Mouse (Mus musculus): ENCODE results near the gene Abcc5. TPM values are rescaled to one million over a fixed set of nuclear protein-coding genes. Genes with fewer than 3 reads are reported as not detected.
"Not testable (repeated sequence)": the region's sequence is repeated elsewhere in the genome, so short reads cannot be mapped to it uniquely, and the experiment has no call there.

The Abcc5 gene
- polyA plus RNA-seq, 1 experiment from 2014 or later, result 59.9 TPM

DNA sequence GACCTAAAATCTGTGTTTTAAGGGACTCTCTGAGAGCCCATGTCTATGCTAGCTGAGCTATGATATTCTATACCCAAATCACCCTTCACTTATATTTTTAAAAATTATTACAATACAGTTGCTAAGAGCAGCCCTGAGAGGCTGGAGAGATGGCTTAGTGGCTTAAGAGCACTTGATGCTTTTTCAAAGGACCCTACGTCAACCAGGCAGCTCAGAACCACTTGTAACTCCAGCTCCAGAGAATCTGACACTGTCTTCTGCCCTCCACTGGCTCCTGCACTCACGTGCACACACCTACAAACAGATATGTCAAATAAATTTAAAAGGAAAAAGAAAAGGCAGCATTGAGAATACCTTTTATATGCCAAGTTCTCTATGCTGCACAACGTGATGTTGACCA lies 34.4 kb downstream of the Abcc5 start:
- no peaks in the 10 kb centered on the region for H3K9me3 ChIP-seq (replicated peaks; ENCODE audit: control insufficient read depth, low read length)
- no peak overlapping the region for H3K4me2 ChIP-seq (ENCODE audit: low read depth, low read length)
- no peak overlapping the region for H3K4me3 ChIP-seq (replicated peaks; ENCODE audit: low read length)
- ATAC-seq (ENCODE audit: insufficient read depth, low FRiP score), result no peak
- H3K9ac ChIP-seq (ENCODE audit: low read length), result no peak overlapping the region
- H3K4me1 ChIP-seq (ENCODE audit: control insufficient read depth, insufficient read depth, low read length), result no peaks in the 10 kb centered on the region
- H3K27me3 ChIP-seq (ENCODE audit: control insufficient read depth, insufficient read depth, low read length), result no peaks in the 10 kb centered on the region
- no peaks in the 10 kb centered on the region for H3K36me3 ChIP-seq (ENCODE audit: control insufficient read depth, insufficient read depth, low read length)
- no peak overlapping the region for H3K27ac ChIP-seq (ENCODE audit: low read length)
- 76% methylated on average over 3 of the region's 3 CpGs for WGBS

DNA sequence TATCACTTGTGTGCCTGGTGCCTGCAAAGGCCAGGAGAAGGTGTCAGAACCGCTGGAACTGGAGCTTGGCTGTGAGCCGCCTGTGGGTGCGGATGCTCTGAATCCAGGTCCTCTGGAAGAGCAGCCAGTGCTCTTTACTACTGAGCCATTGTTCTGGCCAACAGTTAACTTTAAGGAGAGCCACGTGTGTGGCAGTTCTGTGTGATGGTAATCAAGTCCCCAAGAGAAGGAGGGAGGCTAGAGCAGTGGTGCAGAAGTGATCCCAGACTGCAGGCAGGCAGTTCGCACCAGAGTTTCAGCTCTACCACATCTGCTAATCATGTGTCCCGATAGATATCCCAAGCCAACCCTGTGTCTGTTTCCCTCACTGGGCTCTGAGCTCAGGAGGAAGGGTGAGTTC lies 36.0 kb downstream of the Abcc5 start:
- no peaks in the 10 kb centered on the region for H3K36me3 ChIP-seq (ENCODE audit: control insufficient read depth, insufficient read depth, low read length)
- H3K9ac ChIP-seq (ENCODE audit: low read length), result no peak overlapping the region
- H3K4me2 ChIP-seq (ENCODE audit: low read depth, low read length), result no peak overlapping the region
- ATAC-seq (ENCODE audit: insufficient read depth, low FRiP score), result no peak
- no peak overlapping the region for H3K27ac ChIP-seq (ENCODE audit: low read length)
- 75% methylated on average over 6 of the region's 6 CpGs for WGBS
- H3K9me3 ChIP-seq (replicated peaks; ENCODE audit: control insufficient read depth, low read length), result no peaks in the 10 kb centered on the region
- no peaks in the 10 kb centered on the region for H3K4me1 ChIP-seq (ENCODE audit: control insufficient read depth, insufficient read depth, low read length)
- no peaks in the 10 kb centered on the region for H3K27me3 ChIP-seq (ENCODE audit: control insufficient read depth, insufficient read depth, low read length)
- H3K4me3 ChIP-seq (replicated peaks; ENCODE audit: low read length), result no peak overlapping the region

DNA sequence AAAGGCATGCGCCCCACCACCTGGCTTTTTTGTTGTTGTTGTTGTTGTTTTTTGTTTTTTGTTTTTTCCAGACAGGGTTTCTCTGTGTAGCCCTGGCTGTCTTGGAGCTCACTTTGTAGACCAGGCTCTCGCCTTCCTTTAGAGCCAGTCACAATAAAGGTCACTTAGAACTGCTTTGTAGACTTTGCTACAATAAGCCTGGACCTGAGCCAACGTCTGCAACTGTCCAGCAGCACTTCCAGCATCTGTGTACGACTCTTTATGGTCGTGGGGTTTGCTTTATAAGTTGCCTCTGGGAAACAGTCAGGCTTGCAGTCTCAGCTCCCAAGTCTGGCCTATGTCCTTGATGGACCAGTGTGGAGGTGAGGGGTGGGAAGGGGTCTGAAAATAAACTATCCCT lies 45.2 kb downstream of the Abcc5 start:
- H3K9me3 ChIP-seq (replicated peaks; ENCODE audit: control insufficient read depth, low read length), result no peaks in the 10 kb centered on the region
- no peaks in the 10 kb centered on the region for H3K4me1 ChIP-seq (ENCODE audit: control insufficient read depth, insufficient read depth, low read length)
- H3K4me3 ChIP-seq (replicated peaks; ENCODE audit: low read length), result no peak overlapping the region
- WGBS, result 63% methylated on average over 5 of the region's 5 CpGs
- no peak overlapping the region for H3K27ac ChIP-seq (ENCODE audit: low read length)
- no peak overlapping the region for H3K4me2 ChIP-seq (ENCODE audit: low read depth, low read length)
- ATAC-seq (ENCODE audit: insufficient read depth, low FRiP score), result no peak
- no peak overlapping the region for H3K9ac ChIP-seq (ENCODE audit: low read length)
- no peaks in the 10 kb centered on the region for H3K27me3 ChIP-seq (ENCODE audit: control insufficient read depth, insufficient read depth, low read length)
- H3K36me3 ChIP-seq (ENCODE audit: control insufficient read depth, insufficient read depth, low read length), result 0 out of 2 replicates have a peak, but pooled peaks cover 3% of the 10 kb centered on the region

DNA sequence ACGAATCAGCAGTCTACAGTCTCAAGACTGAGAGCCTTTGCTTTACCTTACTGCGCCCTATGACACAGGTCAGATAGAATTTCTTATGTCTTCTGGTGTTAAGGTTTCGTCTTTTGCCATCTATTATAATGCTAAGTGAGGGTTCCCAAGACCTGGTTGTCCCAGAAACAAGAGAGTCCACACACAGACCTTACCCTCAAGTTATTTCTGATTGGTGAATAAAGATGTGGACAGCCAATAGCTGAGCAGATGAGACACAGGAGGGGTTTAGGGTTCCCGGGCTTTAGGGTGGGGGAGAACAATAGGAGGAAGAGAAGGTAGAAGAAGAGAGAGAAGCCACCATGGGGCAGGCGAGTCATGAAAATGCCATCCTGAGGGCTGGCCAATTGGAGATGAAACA lies 50.9 kb downstream of the Abcc5 start:
- WGBS, result 87% methylated on average over 5 of the region's 5 CpGs
- Histone ChIP-seq H3K4me2 (ENCODE audit: low read depth, low read length) (no peak overlapping the region), H3K9ac (ENCODE audit: low read length) (no peak overlapping the region), H3K27me3 (ENCODE audit: control insufficient read depth, insufficient read depth, low read length) (no peaks in the 10 kb centered on the region), H3K4me3 (replicated peaks; ENCODE audit: low read length) (no peak overlapping the region), H3K4me1 (ENCODE audit: control insufficient read depth, insufficient read depth, low read length) (no peaks in the 10 kb centered on the region), H3K36me3 (ENCODE audit: control insufficient read depth, insufficient read depth, low read length) (0 out of 2 replicates have a peak, but pooled peaks cover 3% of the 10 kb centered on the region), H3K9me3 (replicated peaks; ENCODE audit: control insufficient read depth, low read length) (no peaks in the 10 kb centered on the region), H3K27ac (ENCODE audit: low read length) (no peak overlapping the region)
- no peak for ATAC-seq (ENCODE audit: insufficient read depth, low FRiP score)

DNA sequence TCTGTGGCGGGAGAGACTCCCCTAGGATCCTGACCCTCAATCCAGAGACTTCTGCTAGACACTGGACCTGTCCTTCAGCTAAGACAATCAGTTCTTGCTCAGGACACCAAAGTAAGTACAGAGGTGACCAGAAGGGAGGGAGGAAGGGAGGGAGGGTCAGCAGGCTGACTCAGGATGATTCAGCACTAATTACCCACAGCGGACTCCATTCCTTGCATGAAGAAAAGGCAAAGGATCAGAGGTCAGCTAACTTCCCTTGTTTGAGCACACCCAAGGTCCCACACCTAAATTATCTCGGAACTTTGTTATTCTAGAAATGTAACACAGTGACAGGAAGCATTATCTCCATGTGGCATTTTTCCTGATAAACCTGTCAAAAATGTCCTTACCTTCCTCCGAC lies 54.5 kb downstream of the Abcc5 start:
- H3K27ac ChIP-seq (ENCODE audit: low read length), result no peak overlapping the region
- no peak overlapping the region for H3K9ac ChIP-seq (ENCODE audit: low read length)
- H3K4me3 ChIP-seq (replicated peaks; ENCODE audit: low read length), result no peak overlapping the region
- 0 out of 2 replicates have a peak, but pooled peaks have one; percentile 25 for ATAC-seq (ENCODE audit: insufficient read depth, low FRiP score)
- no peaks in the 10 kb centered on the region for H3K36me3 ChIP-seq (ENCODE audit: control insufficient read depth, insufficient read depth, low read length)
- no peak overlapping the region for H3K4me2 ChIP-seq (ENCODE audit: low read depth, low read length)
- 49% methylated on average over 4 of the region's 4 CpGs for WGBS
- no peaks in the 10 kb centered on the region for H3K4me1 ChIP-seq (ENCODE audit: control insufficient read depth, insufficient read depth, low read length)
- no peaks in the 10 kb centered on the region for H3K9me3 ChIP-seq (replicated peaks; ENCODE audit: control insufficient read depth, low read length)
- no peaks in the 10 kb centered on the region for H3K27me3 ChIP-seq (ENCODE audit: control insufficient read depth, insufficient read depth, low read length)

DNA sequence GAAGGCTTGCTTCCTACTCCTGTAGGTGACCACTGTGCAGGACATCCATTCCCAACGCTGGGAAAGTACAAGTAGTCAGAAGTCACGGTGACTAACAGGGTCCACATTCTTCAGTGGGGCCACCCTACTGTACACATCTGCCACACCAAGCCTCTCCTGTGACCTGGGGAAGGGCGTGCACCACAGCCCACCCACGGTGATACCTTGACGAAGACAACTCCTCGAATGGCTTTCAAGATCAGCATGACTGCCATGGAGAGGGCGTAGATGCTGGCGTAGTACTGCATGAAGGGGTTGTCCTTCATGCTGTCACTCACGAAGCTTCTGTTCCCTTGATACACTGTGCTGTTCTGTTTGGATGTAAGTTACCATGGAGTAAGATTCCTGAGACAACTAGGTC lies 58.0 kb downstream of the Abcc5 start:
- H3K36me3 ChIP-seq (ENCODE audit: control insufficient read depth, insufficient read depth, low read length), result peaks cover 11% of the 10 kb centered on the region; the same call in 1 of the 2 replicates
- no peaks in the 10 kb centered on the region for H3K27me3 ChIP-seq (ENCODE audit: control insufficient read depth, insufficient read depth, low read length)
- no peak overlapping the region for H3K27ac ChIP-seq (ENCODE audit: low read length)
- 90% methylated on average over 9 of the region's 9 CpGs for WGBS
- H3K4me1 ChIP-seq (ENCODE audit: control insufficient read depth, insufficient read depth, low read length), result no peaks in the 10 kb centered on the region
- H3K4me2 ChIP-seq (ENCODE audit: low read depth, low read length), result no peak overlapping the region
- no peak for ATAC-seq (ENCODE audit: insufficient read depth, low FRiP score)
- H3K9me3 ChIP-seq (replicated peaks; ENCODE audit: control insufficient read depth, low read length), result no peaks in the 10 kb centered on the region
- H3K9ac ChIP-seq (ENCODE audit: low read length), result no peak overlapping the region
- H3K4me3 ChIP-seq (replicated peaks; ENCODE audit: low read length), result no peak overlapping the region

DNA sequence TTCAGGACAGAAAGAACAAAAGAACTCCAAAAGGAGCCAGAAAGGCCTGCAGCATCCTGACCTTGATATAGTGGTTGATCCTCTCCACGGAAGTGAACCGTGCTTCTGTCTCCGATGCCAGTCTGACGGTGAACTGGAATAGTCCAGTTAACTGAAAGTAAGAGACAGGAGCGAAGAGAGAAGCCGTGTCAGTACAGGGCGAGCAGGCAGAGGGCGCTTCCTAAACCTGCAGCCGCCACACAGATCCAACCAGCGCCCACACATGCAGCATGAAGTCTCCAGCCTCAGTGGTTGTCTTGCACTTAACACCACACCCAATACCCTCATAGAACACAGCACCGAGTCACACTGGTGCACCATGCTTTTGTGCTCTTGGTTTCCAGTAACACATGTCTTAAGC lies 64.1 kb downstream of the Abcc5 start:
- H3K4me3 ChIP-seq (replicated peaks; ENCODE audit: low read length), result no peak overlapping the region
- H3K27ac ChIP-seq (ENCODE audit: low read length), result no peak overlapping the region
- H3K9ac ChIP-seq (ENCODE audit: low read length), result no peak overlapping the region
- H3K27me3 ChIP-seq (ENCODE audit: control insufficient read depth, insufficient read depth, low read length), result no peaks in the 10 kb centered on the region
- ATAC-seq (ENCODE audit: insufficient read depth, low FRiP score), result no peak
- WGBS, result 85% methylated on average over 11 of the region's 11 CpGs
- peaks cover 18% of the 10 kb centered on the region; the same call in 1 of the 2 replicates for H3K36me3 ChIP-seq (ENCODE audit: control insufficient read depth, insufficient read depth, low read length)
- H3K4me1 ChIP-seq (ENCODE audit: control insufficient read depth, insufficient read depth, low read length), result no peaks in the 10 kb centered on the region
- no peak overlapping the region for H3K4me2 ChIP-seq (ENCODE audit: low read depth, low read length)
- no peaks in the 10 kb centered on the region for H3K9me3 ChIP-seq (replicated peaks; ENCODE audit: control insufficient read depth, low read length)

DNA sequence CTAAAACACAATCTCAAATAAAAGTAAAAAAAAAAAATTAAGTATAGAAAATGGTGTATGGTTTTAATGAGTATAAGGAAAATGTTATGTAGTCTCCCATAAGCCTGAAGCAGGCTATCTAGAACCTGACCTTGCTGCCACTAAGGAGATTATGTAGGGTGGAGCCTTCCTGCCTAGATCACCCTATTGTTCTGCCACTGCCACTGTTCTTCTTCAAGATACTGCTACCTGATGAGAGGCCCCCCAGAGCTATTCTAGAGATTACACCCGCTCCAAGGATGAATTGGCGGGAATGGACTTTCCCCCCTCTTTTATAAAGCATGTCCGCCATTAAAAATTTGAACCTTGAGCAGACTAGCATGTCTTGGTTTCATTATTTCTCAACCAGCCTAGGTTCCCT lies 64.7 kb downstream of the Abcc5 start:
- H3K36me3 ChIP-seq (ENCODE audit: control insufficient read depth, insufficient read depth, low read length), result peaks cover 18% of the 10 kb centered on the region; the same call in 1 of the 2 replicates
- H3K27ac ChIP-seq (ENCODE audit: low read length); H3K4me3 ChIP-seq (replicated peaks; ENCODE audit: low read length); ATAC-seq (ENCODE audit: insufficient read depth, low FRiP score); H3K27me3 ChIP-seq (ENCODE audit: control insufficient read depth, insufficient read depth, low read length); H3K9me3 ChIP-seq (replicated peaks; ENCODE audit: control insufficient read depth, low read length); H3K9ac ChIP-seq (ENCODE audit: low read length); H3K4me2 ChIP-seq (ENCODE audit: low read depth, low read length); H3K4me1 ChIP-seq (ENCODE audit: control insufficient read depth, insufficient read depth, low read length): not testable (repeated sequence)
- WGBS, result 89% methylated on average over 3 of the region's 3 CpGs

DNA sequence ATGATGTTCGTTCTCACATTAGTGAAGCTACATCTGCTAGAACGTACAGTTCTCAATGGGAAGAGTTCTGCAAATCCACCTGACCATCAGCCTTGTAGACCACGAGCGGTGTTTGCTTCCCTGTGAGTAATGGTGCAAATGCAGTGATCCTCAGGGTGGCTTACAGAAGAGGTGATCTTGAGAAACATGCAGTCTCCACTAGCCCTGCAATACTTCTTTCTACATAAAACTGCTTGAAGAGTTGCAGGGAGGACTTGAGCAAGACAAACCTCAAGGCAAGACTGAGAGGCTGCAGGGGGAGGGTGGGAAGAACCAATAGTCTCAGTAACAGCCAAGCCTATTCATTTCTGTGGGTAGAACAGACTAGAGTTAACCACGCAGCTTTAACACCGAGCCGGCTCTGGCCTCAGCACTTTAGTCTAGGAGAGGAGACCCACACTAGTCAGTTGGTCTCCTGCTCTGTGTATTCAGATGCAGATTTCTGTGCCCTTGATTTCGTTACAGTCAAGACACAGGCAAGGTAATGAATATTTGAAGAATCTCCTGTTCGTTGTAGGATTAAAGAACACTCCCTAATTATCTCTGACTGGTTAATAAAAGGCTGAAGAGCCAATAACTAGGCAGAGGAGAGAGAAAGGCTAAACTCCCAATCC lies 66.4 kb downstream of the Abcc5 start:
- no peak overlapping the region for H3K9ac ChIP-seq (ENCODE audit: low read length)
- H3K9me3 ChIP-seq (replicated peaks; ENCODE audit: control insufficient read depth, low read length), result no peaks in the 10 kb centered on the region
- ATAC-seq (ENCODE audit: insufficient read depth, low FRiP score), result no peak
- H3K27ac ChIP-seq (ENCODE audit: low read length), result no peak overlapping the region
- no peaks in the 10 kb centered on the region for H3K4me1 ChIP-seq (ENCODE audit: control insufficient read depth, insufficient read depth, low read length)
- no peak overlapping the region for H3K4me3 ChIP-seq (replicated peaks; ENCODE audit: low read length)
- H3K27me3 ChIP-seq (ENCODE audit: control insufficient read depth, insufficient read depth, low read length), result no peaks in the 10 kb centered on the region
- no peak overlapping the region for H3K4me2 ChIP-seq (ENCODE audit: low read depth, low read length)
- H3K36me3 ChIP-seq (ENCODE audit: control insufficient read depth, insufficient read depth, low read length), result peaks cover 15% of the 10 kb centered on the region; the same call in 1 of the 2 replicates
- WGBS, result 86% methylated on average over 9 of the region's 9 CpGs

Data from stomach, embryonic 16.5 days (tissue).